Mouse (Mus musculus) ES-E14 (cell line): ENCODE measurements around the gene Retn. TPM values are rescaled to one million over a fixed set of nuclear protein-coding genes. Genes with fewer than 3 reads are reported as not detected.
A peak's percentile ranks its signal among the peaks of the same experiment; 100 is the strongest.

Source experiments
- DNase-seq: peaks from one replicate; pipeline ENCODE4 v3.0.0-alpha.2; 2013; ENCODE audit warnings: low read depth, low spot score
- H3K27ac ChIP-seq: 2 replicates; pipeline ENCODE4 v1.5.1; 2012; ENCODE audit warnings: low read depth, mild to moderate bottlenecking, low read length, moderate library complexity, mixed read lengths; ENCODE audit not compliant: poor library complexity, insufficient read depth, severe bottlenecking
- H3K36me3 ChIP-seq: 2 replicates; pipeline ENCODE4 v1.6.1; 2012; ENCODE audit warnings: mild to moderate bottlenecking, low read length, moderate library complexity, mixed read lengths; ENCODE audit not compliant: control insufficient read depth, poor library complexity, insufficient read depth, severe bottlenecking
- H3K4me1 ChIP-seq, 2 experiments: fragments of 150-350 bp in 1 of 2; sonication (generic) in 1 of 2; 2 replicates each; pipeline ENCODE4 v1.6.1; 2012; ENCODE audit warnings: low read length in 2 of 2, mild to moderate bottlenecking in 1 of 2, mixed read lengths in 1 of 2; ENCODE audit not compliant: control insufficient read depth in 2 of 2, insufficient read depth in 2 of 2, poor library complexity in 1 of 2
- H3K4me3 ChIP-seq, 2 experiments: fragments of 150-350 bp in 1 of 2; sonication (generic) in 1 of 2; 2 replicates each; pipeline ENCODE4 v1.5.1; 2012; ENCODE audit warnings: low read length in 2 of 2, low read depth in 1 of 2, mild to moderate bottlenecking in 1 of 2, mixed read lengths in 1 of 2; ENCODE audit not compliant: insufficient read depth in 1 of 2, poor library complexity in 1 of 2, severe bottlenecking in 1 of 2
- H3K9ac ChIP-seq: 2 replicates; pipeline ENCODE4 v1.6.1; 2012; ENCODE audit warnings: low read depth, mild to moderate bottlenecking, low read length, mixed read lengths; ENCODE audit not compliant: poor library complexity, insufficient read depth, severe bottlenecking
- H3K9me3 ChIP-seq: fragments of 150-350 bp; sonication (generic); 2 replicates; pipeline ENCODE4 v1.6.1; 2012; ENCODE audit warnings: low read depth, mild to moderate bottlenecking, low read length; ENCODE audit not compliant: control insufficient read depth, insufficient read depth
- CHD2 ChIP-seq: IDR thresholded peaks from 2 replicates; pipeline ENCODE4 v1.6.1; 2014; ENCODE audit warnings: mild to moderate bottlenecking, low read depth, low read length, inconsistent platforms
- HCFC1 ChIP-seq: IDR thresholded peaks from 2 replicates; pipeline ENCODE4 v1.6.1; 2012; ENCODE audit warnings: low read length, inconsistent platforms, borderline replicate concordance; ENCODE audit not compliant: insufficient read depth
- MAFK ChIP-seq: IDR thresholded peaks from 2 replicates; pipeline ENCODE4 v1.6.1; 2014; ENCODE audit warnings: mild to moderate bottlenecking, low read depth, low read length, inconsistent platforms; ENCODE audit not compliant: insufficient read depth
- ZC3H11A ChIP-seq: IDR thresholded peaks from 2 replicates; pipeline ENCODE4 v1.6.1; 2012; ENCODE audit warnings: low read depth, mild to moderate bottlenecking, inconsistent platforms, low read length, borderline replicate concordance
- ZNF384 ChIP-seq: IDR thresholded peaks from 2 replicates; pipeline ENCODE4 v1.6.1; 2012; ENCODE audit warnings: low read depth, low read length, inconsistent platforms
- in situ Hi-C, 2 experiments: fragments of 600-800 bp; cut with MboI; formaldehyde crosslinking; loops; one replicate each; pipeline ENCODE4 v1.15.1; 2025; ENCODE audit warnings: low sequenced_read_pairs in 2 of 2, inconsistent platforms in 1 of 2; ENCODE audit not compliant: unreplicated experiment in 2 of 2
- total RNA-seq: library from RNA; depleted of rRNA; stranded (reverse); fragments of 300-350 nt; gene quantifications from 2 replicates; pipeline ENCODE4 v1.2.3, GENCODE M21; 2012

Retn gene
- total RNA-seq, 1 experiment, result 0.45 TPM

- Histone ChIP-seq H3K9ac (peak within 1 kb of the TSS; percentile 89), H3K4me3 (peak within 1 kb of the TSS; percentile 87 to 96), H3K4me1 (0 out of 4 replicates have a peak, but pooled peaks cover 0 to 2% of the 10 kb centered on the region in 2 experiments), H3K36me3 (peaks cover 12% of the 10 kb centered on the region), H3K27ac (no peak within 1 kb of the TSS), H3K9me3 (no peaks in the 10 kb centered on the region)
- TF ChIP-seq MAFK, result no peak
- peak; percentile 93 for TF ChIP-seq CHD2
- TF ChIP-seq HCFC1, result peak; percentile 93
- no peak for TF ChIP-seq ZNF384
- TF ChIP-seq ZC3H11A, result no peak
- in situ Hi-C loops, result no loop called here
- peak; percentile 100 for DNase-seq
Observed at GRCm38 (mm10) chr8:3621199-3621970, 34.2 kb upstream of the Retn start, which contains the start of the genes Xab2 and Pet100. Gene Xab2, minus strand, starts transcription at chr8:3621316. Gene Pet100, plus strand, starts transcription at chr8:3621548.

- TF ChIP-seq HCFC1, result no peak
- TF ChIP-seq CHD2, result no peak
- no peak for TF ChIP-seq MAFK
- TF ChIP-seq ZNF384, result no peak
- no peak for TF ChIP-seq ZC3H11A
- peak overlapping the region; percentile 78 to 93; a peak in 3 of 4 replicates for H3K4me3 ChIP-seq
- H3K4me1 ChIP-seq, result 0 out of 4 replicates have a peak, but pooled peaks cover 0 to 2% of the 10 kb centered on the region in 2 experiments
- no peak for DNase-seq
- peaks cover 11% of the 10 kb centered on the region for H3K36me3 ChIP-seq
- in situ Hi-C loops, result no loop called here
- H3K9ac ChIP-seq, result peak overlapping the region; percentile 77; the same call in 1 of the 2 replicates
- H3K27ac ChIP-seq, result no peak overlapping the region
- no peaks in the 10 kb centered on the region for H3K9me3 ChIP-seq
Observed at GRCm38 (mm10) chr8:3622119-3622518, 33.5 kb upstream of the Retn start.

GRCm38 (mm10) chr8:3625445-3625844, 30.1 kb upstream of the Retn start, which contains the start of gene Pcp2:
Gene Pcp2, minus strand, starts transcription at chr8:3625545.
- H3K4me3 ChIP-seq, result no peak within 1 kb of the TSS
- no peak within 1 kb of the TSS for H3K27ac ChIP-seq
- no peak for DNase-seq
- no peaks in the 10 kb centered on the region for H3K36me3 ChIP-seq
- no peaks in the 10 kb centered on the region for H3K9me3 ChIP-seq
- TF ChIP-seq MAFK (no peak), ZNF384 (no peak), ZC3H11A (no peak), CHD2 (no peak)
- 0 out of 4 replicates have a peak, but pooled peaks cover 0 to 2% of the 10 kb centered on the region in 2 experiments for H3K4me1 ChIP-seq
- in situ Hi-C loops, result no loop called here
- no peak within 1 kb of the TSS for H3K9ac ChIP-seq

GRCm38 (mm10) chr8:3626971-3627370, 28.6 kb upstream of the Retn start:
- Histone ChIP-seq H3K36me3 (no peaks in the 10 kb centered on the region), H3K4me3 (no peak overlapping the region), H3K4me1 (0 out of 4 replicates have a peak, but pooled peaks cover 0 to 2% of the 10 kb centered on the region in 2 experiments), H3K9me3 (no peaks in the 10 kb centered on the region), H3K27ac (no peak overlapping the region), H3K9ac (no peak overlapping the region)
- no peak for TF ChIP-seq HCFC1
- TF ChIP-seq MAFK, result no peak
- no peak for TF ChIP-seq ZNF384
- TF ChIP-seq CHD2, result no peak
- no peak for TF ChIP-seq ZC3H11A
- no peak for DNase-seq
- in situ Hi-C loops, result no loop called here
